12 mouse cellular contexts compared by ENCODE assay signal in genomic region chr13:28933375-28933774, GRCm38 (mm10). TPM values are rescaled to one million over a fixed set of nuclear protein-coding genes. Genes with fewer than 3 reads are reported as not detected.
DNase-seq lines count a peak whose midpoint lies in the region; ATAC-seq and TF ChIP-seq lines count a peak whose summit lies in the region.
"Had no signal": no experiment of that assay in that cellular context is flagged by ENCODE, and none has a peak within 500 bp of the region (broad histone marks: within the 10 kb centered on the region; RNA-seq: fewer than 3 reads in every experiment).

No protein-coding gene starts in this region.

- no peaks in the 10 kb centered on the region for H3K4me1 ChIP-seq in kidney, embryonic 16.5 days (ENCODE audit: insufficient read depth, low read length)
- H3K4me1 ChIP-seq in forebrain, embryonic 12.5 days: peaks cover 16% of the 10 kb centered on the region
- no peaks in the 10 kb centered on the region for H3K4me1 ChIP-seq in lung, postnatal 0 days (ENCODE audit: insufficient read depth, low read depth, low read length)

- no peak for TF ChIP-seq EP300 in lung, postnatal 0 days (IDR thresholded peaks at IDR 0.05)

- TF ChIP-seq CTCF in gastrocnemius, adult 2 months (IDR thresholded peaks at IDR 0.05): no peak
- TF ChIP-seq CTCF in lung, postnatal 0 days (IDR thresholded peaks at IDR 0.05): no peak

- ATAC-seq in kidney, embryonic 16.5 days (ENCODE audit: low FRiP score, low TSS enrichment): no peak
- ATAC-seq in forebrain, embryonic 12.5 days (ENCODE audit: low FRiP score): no peak
- ATAC-seq in lung, postnatal 0 days: no peak
- ATAC-seq: forebrain, embryonic 15.5 days had no signal

- no peaks in the 10 kb centered on the region for H3K36me3 ChIP-seq in kidney, embryonic 16.5 days (ENCODE audit: insufficient read depth, low read length)
- no peaks in the 10 kb centered on the region for H3K36me3 ChIP-seq in forebrain, embryonic 12.5 days (replicated peaks)
- no peaks in the 10 kb centered on the region for H3K36me3 ChIP-seq in lung, postnatal 0 days (ENCODE audit: insufficient read depth, low read length)
- H3K36me3 ChIP-seq: embryonic facial prominence, embryonic 13.5 days; forebrain, embryonic 15.5 days had no signal

- H3K27ac ChIP-seq in kidney, embryonic 16.5 days (ENCODE audit: low read length): no peak overlapping the region
- H3K27ac ChIP-seq in gastrocnemius, adult 2 months: no peak overlapping the region
- no peak overlapping the region for H3K27ac ChIP-seq in forebrain, embryonic 12.5 days
- H3K27ac ChIP-seq in lung, postnatal 0 days (ENCODE audit: low read length): no peak overlapping the region
- H3K27ac ChIP-seq: embryonic facial prominence, embryonic 13.5 days; forebrain, embryonic 15.5 days; hindbrain, embryonic 14.5 days had no signal

- DNase-seq in kidney, adult 8-10 months: peak; percentile 26 to 48
- DNase-seq in gastrocnemius, adult 2 months: peak; percentile 85
- DNase-seq in heart, adult 8-10 months (ENCODE audit: low spot score): peak; percentile 74
- DNase-seq in kidney, adult 9 months: peak; percentile 54
- no peak for DNase-seq in lung, postnatal 0 days (ENCODE audit: low spot score)
- DNase-seq: lung, postnatal 14 days had no signal

- no peak overlapping the region for H3K4me2 ChIP-seq in kidney, embryonic 16.5 days (replicated peaks; ENCODE audit: low read depth, low read length)
- no peak overlapping the region for H3K4me2 ChIP-seq in forebrain, embryonic 12.5 days
- no peak overlapping the region for H3K4me2 ChIP-seq in lung, postnatal 0 days (replicated peaks; ENCODE audit: low read depth, low read length)
- H3K4me2 ChIP-seq: embryonic facial prominence, embryonic 13.5 days; forebrain, embryonic 15.5 days; hindbrain, embryonic 14.5 days; liver, embryonic 11.5 days had no signal

- WGBS in kidney, embryonic 16.5 days: 92% methylated on average over 8 of the region's 8 CpGs
- WGBS in forebrain, embryonic 12.5 days: 91% methylated on average over 8 of the region's 8 CpGs
- WGBS in lung, postnatal 0 days: 83% methylated on average over 8 of the region's 8 CpGs

- no peaks in the 10 kb centered on the region for H3K27me3 ChIP-seq in kidney, embryonic 16.5 days (ENCODE audit: insufficient read depth, low read length)
- no peaks in the 10 kb centered on the region for H3K27me3 ChIP-seq in forebrain, embryonic 12.5 days
- no peaks in the 10 kb centered on the region for H3K27me3 ChIP-seq in lung, postnatal 0 days (replicated peaks; ENCODE audit: insufficient read depth, low read length)
- H3K27me3 ChIP-seq: embryonic facial prominence, embryonic 13.5 days; forebrain, embryonic 15.5 days had no signal

- intact Hi-C loops in gastrocnemius, adult 2 months (cut with DNase I): no loop called here

- H3K9ac ChIP-seq in kidney, embryonic 16.5 days (replicated peaks; ENCODE audit: low read length): no peak overlapping the region
- no peak overlapping the region for H3K9ac ChIP-seq in forebrain, embryonic 12.5 days
- H3K9ac ChIP-seq in lung, postnatal 0 days (replicated peaks; ENCODE audit: low read depth): no peak overlapping the region
- H3K9ac ChIP-seq: embryonic facial prominence, embryonic 13.5 days; forebrain, embryonic 15.5 days; hindbrain, embryonic 14.5 days had no signal

- H3K4me3 ChIP-seq in kidney, embryonic 16.5 days (ENCODE audit: low read length): no peak overlapping the region
- H3K4me3 ChIP-seq in gastrocnemius, adult 2 months: no peak overlapping the region
- H3K4me3 ChIP-seq in forebrain, embryonic 12.5 days (replicated peaks): no peak overlapping the region
- H3K4me3 ChIP-seq in lung, postnatal 0 days (ENCODE audit: low read depth, low read length): no peak overlapping the region
- H3K4me3 ChIP-seq: embryonic facial prominence, embryonic 13.5 days; forebrain, embryonic 15.5 days had no signal

- no peaks in the 10 kb centered on the region for H3K9me3 ChIP-seq in kidney, embryonic 16.5 days (ENCODE audit: low read length)
- H3K9me3 ChIP-seq in forebrain, embryonic 12.5 days: no peaks in the 10 kb centered on the region
- no peaks in the 10 kb centered on the region for H3K9me3 ChIP-seq in lung, postnatal 0 days (ENCODE audit: low read length)
- H3K9me3 ChIP-seq: embryonic facial prominence, embryonic 13.5 days; forebrain, embryonic 15.5 days had no signal

RNA-seq across cellular contexts. Expression of gene Sox4, which starts 20.1 kb away (rescaled TPM):
- polyA plus RNA-seq in kidney, embryonic 16.5 days (2015; fragmentation: Nextera tagmentation; extraction: Ambion mirVana): 27.8 and 33.4 TPM in 2 replicates
- 1 to 10 TPM; 2.1 to 6.5 TPM for total RNA-seq in gastrocnemius, adult 2 months (2021)
- 10 to 100 TPM; 15.2 to 22.1 (median 19.6) TPM for total RNA-seq in heart, adult 8-10 months (2022)
- 258 and 264 TPM in 2 replicates for polyA plus RNA-seq in forebrain, embryonic 12.5 days (2016; fragmentation: Nextera tagmentation; extraction: Ambion mirVana)
- polyA plus RNA-seq in lung, postnatal 0 days (2015; fragmentation: Nextera tagmentation; extraction: Ambion mirVana): 51.7 and 63.2 TPM in 2 replicates
